Mouse (Mus musculus) embryonic facial prominence, embryonic 11.5 days (tissue): Measurements from ENCODE around the gene Adprhl1. TPM values are rescaled to one million over a fixed set of nuclear protein-coding genes. Genes with fewer than 3 reads are reported as not detected.
A peak's percentile ranks its signal among the peaks of the same experiment; 100 is the strongest.

Experiments used
- ATAC-seq: fragments of 200-750 bp; cut with Nextera tagmentation; replicated peaks from 2 replicates; pipeline ENCODE4 v1.8.0; 2017; ENCODE audit warnings: low read depth; ENCODE audit not compliant: insufficient number of reproducible peaks, low FRiP score, low TSS enrichment
- DNase-seq: peaks from one replicate; pipeline ENCODE4 v3.0.0-alpha.2; 2015; ENCODE audit warnings: low spot score
- H3K27ac ChIP-seq: fragments of 300-500 bp; sonication (generic); replicated peaks from 2 replicates; pipeline ENCODE4 v1.5.1; 2014; ENCODE audit warnings: mild to moderate bottlenecking, low read depth, low read length, control low read depth
- H3K27me3 ChIP-seq: fragments of 300-500 bp; sonication (generic); 2 replicates; pipeline ENCODE4 v1.6.1; 2014; ENCODE audit warnings: mild to moderate bottlenecking, low read length, moderate library complexity, mixed read lengths; ENCODE audit not compliant: control insufficient read depth, insufficient read depth
- H3K36me3 ChIP-seq: fragments of 300-500 bp; sonication (generic); replicated peaks from 2 replicates; pipeline ENCODE4 v1.6.1; 2014; ENCODE audit warnings: low read depth, mild to moderate bottlenecking, low read length, moderate library complexity, mixed read lengths; ENCODE audit not compliant: control insufficient read depth, insufficient read depth
- H3K4me1 ChIP-seq: fragments of 300-500 bp; sonication (generic); 2 replicates; pipeline ENCODE4 v1.6.1; 2014; ENCODE audit warnings: low read length, mixed read lengths; ENCODE audit not compliant: control insufficient read depth, insufficient read depth
- H3K4me2 ChIP-seq: fragments of 300-500 bp; sonication (generic); 2 replicates; pipeline ENCODE4 v1.6.1; 2014; ENCODE audit warnings: low read depth, mild to moderate bottlenecking, control low read depth, low read length, moderate library complexity
- H3K4me3 ChIP-seq: fragments of 300-500 bp; sonication (generic); 2 replicates; pipeline ENCODE4 v1.5.1; 2014; ENCODE audit warnings: low read depth, low read length, control low read depth
- H3K9ac ChIP-seq: fragments of 300-500 bp; sonication (generic); replicated peaks from 2 replicates; pipeline ENCODE4 v1.6.1; 2014; ENCODE audit warnings: mild to moderate bottlenecking, control low read depth, low read length
- H3K9me3 ChIP-seq: fragments of 300-500 bp; sonication (generic); replicated peaks from 2 replicates; pipeline ENCODE4 v1.6.1; 2016; ENCODE audit warnings: mild to moderate bottlenecking, low read length, inconsistent platforms, mixed read lengths; ENCODE audit not compliant: control insufficient read depth
- WGBS: fragments of 180-500 bp; shearing (Covaris S2); extraction: QIAGEN DNeasy Blood & Tissue Kit; methylation state at CpG from one replicate; pipeline ENCODE4 v1.1.7; 2014; 5-methylcytosine and 5-hydroxymethylcytosine counted together
- polyA plus RNA-seq: library from polyadenylated mRNA; unstranded; fragments of >200 nt; fragmentation: Nextera tagmentation; extraction: Ambion mirVana; gene quantifications from 2 replicates; pipeline ENCODE4 v1.2.1, GENCODE M21; 2014

Adprhl1 gene
- polyA plus RNA-seq, 1 experiment from 2014 or later = 1.1 TPM

- peak overlapping the region; percentile 79 for H3K27ac ChIP-seq
- H3K4me3 ChIP-seq = peak overlapping the region; percentile 77
- peak; percentile 63 for ATAC-seq
- no peaks in the 10 kb centered on the region for H3K27me3 ChIP-seq
- no peaks in the 10 kb centered on the region for H3K36me3 ChIP-seq
- DNase-seq = peak; percentile 80
- no peaks in the 10 kb centered on the region for H3K9me3 ChIP-seq
- peak overlapping the region; percentile 92 for H3K4me2 ChIP-seq
- H3K9ac ChIP-seq = peak overlapping the region; percentile 73
- under 1% methylated on average over 25 of the region's 34 CpGs for WGBS
- H3K4me1 ChIP-seq = 0 out of 2 replicates have a peak, but pooled peaks cover 4% of the 10 kb centered on the region
Observed at GRCm38 (mm10) chr8:13287304-13287691, 33.3 kb upstream of the Adprhl1 start.

- no peaks in the 10 kb centered on the region for H3K27me3 ChIP-seq
- no peak overlapping the region for H3K4me2 ChIP-seq
- H3K36me3 ChIP-seq = no peaks in the 10 kb centered on the region
- no peak overlapping the region for H3K9ac ChIP-seq
- 0 out of 2 replicates have a peak, but pooled peaks cover 4% of the 10 kb centered on the region for H3K4me1 ChIP-seq
- WGBS = 76% methylated on average over 1 of the region's 1 CpGs
- H3K4me3 ChIP-seq = no peak overlapping the region
- no peak overlapping the region for H3K27ac ChIP-seq
- no peak for ATAC-seq
- DNase-seq = no peak
- H3K9me3 ChIP-seq = no peaks in the 10 kb centered on the region
Observed at GRCm38 (mm10) chr8:13283200-13283599, 29.2 kb upstream of the Adprhl1 start.

- no peaks in the 10 kb centered on the region for H3K4me1 ChIP-seq
- DNase-seq (no peak), ATAC-seq (no peak)
- H3K9ac ChIP-seq = no peak overlapping the region
- no peak overlapping the region for H3K4me3 ChIP-seq
- H3K36me3 ChIP-seq = no peaks in the 10 kb centered on the region
- whole genome bisulfite sequencing = 75% methylated on average over 5 of the region's 5 CpGs
- no peak overlapping the region for H3K4me2 ChIP-seq
- no peaks in the 10 kb centered on the region for H3K27me3 ChIP-seq
- no peaks in the 10 kb centered on the region for H3K9me3 ChIP-seq
- no peak overlapping the region for H3K27ac ChIP-seq
Observed at GRCm38 (mm10) chr8:13276941-13277447, 23.0 kb upstream of the Adprhl1 start.

- H3K36me3 ChIP-seq = no peaks in the 10 kb centered on the region
- no peak overlapping the region for H3K4me2 ChIP-seq
- ATAC-seq (no peak), DNase-seq (no peak)
- no peak overlapping the region for H3K9ac ChIP-seq
- 89% methylated on average over 5 of the region's 5 CpGs for WGBS
- no peaks in the 10 kb centered on the region for H3K4me1 ChIP-seq
- H3K9me3 ChIP-seq = no peaks in the 10 kb centered on the region
- H3K27ac ChIP-seq = no peak overlapping the region
- H3K4me3 ChIP-seq = no peak overlapping the region
- H3K27me3 ChIP-seq = no peaks in the 10 kb centered on the region
Observed at GRCm38 (mm10) chr8:13272834-13273233, 18.9 kb upstream of the Adprhl1 start.

- no peak overlapping the region for H3K4me2 ChIP-seq
- H3K27ac ChIP-seq = no peak overlapping the region
- H3K9me3 ChIP-seq = no peaks in the 10 kb centered on the region
- H3K9ac ChIP-seq = no peak overlapping the region
- H3K4me3 ChIP-seq = no peak overlapping the region
- H3K36me3 ChIP-seq = no peaks in the 10 kb centered on the region
- no peaks in the 10 kb centered on the region for H3K4me1 ChIP-seq
- no peak for ATAC-seq
- 89% methylated on average over 2 of the region's 2 CpGs for WGBS
- H3K27me3 ChIP-seq = no peaks in the 10 kb centered on the region
- no peak for DNase-seq
Observed at GRCm38 (mm10) chr8:13267566-13267965, 13.6 kb upstream of the Adprhl1 start.

- no peak for DNase-seq
- 66% methylated on average over 3 of the region's 3 CpGs for WGBS
- H3K36me3 ChIP-seq = no peaks in the 10 kb centered on the region
Observed at GRCm38 (mm10) chr8:13263376-13263775, 9.4 kb upstream of the Adprhl1 start.

GRCm38 (mm10) chr8:13253413-13253812 is 549 bp downstream of the Adprhl1 start:
- 68% methylated on average over 5 of the region's 5 CpGs for WGBS

More at GRCm38 (mm10) chr8:13263376-13263775, 9.4 kb upstream of the Adprhl1 start:
- no peak overlapping the region for H3K9ac ChIP-seq
- no peak for ATAC-seq
- no peaks in the 10 kb centered on the region for H3K9me3 ChIP-seq
- no peak overlapping the region for H3K4me2 ChIP-seq
- no peak overlapping the region for H3K27ac ChIP-seq
- H3K4me3 ChIP-seq = no peak overlapping the region
- no peaks in the 10 kb centered on the region for H3K27me3 ChIP-seq
- H3K4me1 ChIP-seq = no peaks in the 10 kb centered on the region

GRCm38 (mm10) chr8:13252837-13253236 is 1.1 kb downstream of the Adprhl1 start:
- Histone ChIP-seq H3K4me2 (no peak overlapping the region), H3K27me3 (no peaks in the 10 kb centered on the region), H3K9me3 (no peaks in the 10 kb centered on the region), H3K27ac (no peak overlapping the region), H3K36me3 (peaks cover 4% of the 10 kb centered on the region), H3K4me1 (no peaks in the 10 kb centered on the region), H3K9ac (no peak overlapping the region), H3K4me3 (no peak overlapping the region)
- WGBS = 92% methylated on average over 13 of the region's 13 CpGs
- no peak for ATAC-seq
- DNase-seq = no peak

More at GRCm38 (mm10) chr8:13253413-13253812, 549 bp downstream of the Adprhl1 start:
- ATAC-seq (0 out of 2 replicates have a peak, but pooled peaks have one; percentile 44), DNase-seq (no peak)
- H3K4me2 ChIP-seq = no peak overlapping the region
- no peak overlapping the region for H3K4me3 ChIP-seq
- no peak overlapping the region for H3K9ac ChIP-seq
- no peaks in the 10 kb centered on the region for H3K9me3 ChIP-seq
- H3K27ac ChIP-seq = no peak overlapping the region
- H3K27me3 ChIP-seq = no peaks in the 10 kb centered on the region
- H3K4me1 ChIP-seq = no peaks in the 10 kb centered on the region
- peaks cover 4% of the 10 kb centered on the region for H3K36me3 ChIP-seq
